Mouse (Mus musculus) thymus, adult 2 months (tissue): ENCODE results near the gene Sltm. TPM values are rescaled to one million over a fixed set of nuclear protein-coding genes. Genes with fewer than 3 reads are reported as not detected.
A peak's percentile ranks its signal among the peaks of the same experiment; 100 is the strongest.

ENCODE experiments used
- DNase-seq: peaks from one replicate; pipeline ENCODE4 v3.0.0; 2021
- H3K27ac ChIP-seq: fragments of 200-500 bp; 2 replicates; pipeline ENCODE4 v1.5.1; 2012; ENCODE audit warnings: low read length, control low read depth; ENCODE audit not compliant: control insufficient read depth, insufficient read depth
- H3K27me3 ChIP-seq: fragments of 200-500 bp; 2 replicates; pipeline ENCODE4 v1.6.1; 2012; ENCODE audit warnings: mild to moderate bottlenecking, low read length, moderate library complexity, mixed read lengths; ENCODE audit not compliant: control insufficient read depth, insufficient read depth
- H3K36me3 ChIP-seq: fragments of 200-500 bp; 2 replicates; pipeline ENCODE4 v1.6.1; 2012; ENCODE audit warnings: mild to moderate bottlenecking, low read length, moderate library complexity; ENCODE audit not compliant: control insufficient read depth, insufficient read depth
- H3K4me1 ChIP-seq: fragments of 200-500 bp; replicated peaks from 2 replicates; pipeline ENCODE4 v1.6.1; 2012; ENCODE audit warnings: low read length; ENCODE audit not compliant: control insufficient read depth, insufficient read depth
- H3K4me3 ChIP-seq: fragments of 200-500 bp; 2 replicates; pipeline ENCODE4 v1.5.1; 2012; ENCODE audit warnings: mild to moderate bottlenecking, low read length, control low read depth, moderate library complexity; ENCODE audit not compliant: control insufficient read depth, insufficient read depth
- CTCF ChIP-seq: fragments of 200-500 bp; IDR thresholded peaks from 2 replicates; pipeline ENCODE4 v1.5.1; 2012; ENCODE audit warnings: mild to moderate bottlenecking, control low read depth, low read length, moderate library complexity, borderline replicate concordance; ENCODE audit not compliant: control insufficient read depth, poor library complexity, insufficient read depth; ENCODE audit errors: extremely low read depth
- POLR2A ChIP-seq: fragments of 200-500 bp; IDR thresholded peaks from 2 replicates; pipeline ENCODE4 v1.6.1; 2012; ENCODE audit warnings: mild to moderate bottlenecking, low read length, control low read depth, moderate library complexity; ENCODE audit not compliant: control insufficient read depth, poor library complexity, insufficient read depth; ENCODE audit errors: extremely low read depth
- WGBS: fragments of 180-500 bp; shearing (Covaris S2); methylation state at CpG from one replicate; pipeline ENCODE4 v1.1.7; 2018; 5-methylcytosine and 5-hydroxymethylcytosine counted together
- polyA plus RNA-seq: library from polyadenylated mRNA; depleted of rRNA; stranded (reverse); fragments of >200 nt; gene quantifications from 2 replicates; pipeline ENCODE4 v1.2.3, GENCODE M21; 2012

Gene Sltm
- polyA plus RNA-seq, 1 experiment = 15.7 TPM

DNA sequence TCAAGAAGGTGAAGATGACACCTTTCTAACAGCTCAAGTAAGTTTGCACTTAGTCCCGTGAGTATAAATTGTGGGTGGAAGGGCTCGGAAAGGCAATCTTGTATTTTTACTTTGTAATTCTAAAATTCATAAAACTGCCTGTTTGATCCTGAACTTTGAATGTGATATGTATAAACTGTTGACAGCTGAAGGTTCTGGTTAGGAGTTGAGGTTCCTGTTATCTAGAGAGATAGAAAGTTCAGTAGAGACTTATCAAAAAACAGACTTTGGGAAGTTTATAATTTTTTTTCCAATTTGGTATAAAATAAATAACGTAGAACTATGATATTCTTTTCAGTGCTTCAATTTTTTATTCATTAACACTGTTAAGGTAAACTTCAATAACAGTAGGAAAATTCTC lies 20.3 kb downstream of the Sltm start:
- DNase-seq = no peak
- Histone ChIP-seq H3K4me3 (no peak overlapping the region), H3K36me3 (peaks cover 9% of the 10 kb centered on the region), H3K4me1 (no peaks in the 10 kb centered on the region), H3K27ac (no peak overlapping the region), H3K27me3 (no peaks in the 10 kb centered on the region)
- TF ChIP-seq POLR2A = no peak
- no peak for TF ChIP-seq CTCF
- 95% methylated on average over 3 of the region's 3 CpGs for WGBS

DNA sequence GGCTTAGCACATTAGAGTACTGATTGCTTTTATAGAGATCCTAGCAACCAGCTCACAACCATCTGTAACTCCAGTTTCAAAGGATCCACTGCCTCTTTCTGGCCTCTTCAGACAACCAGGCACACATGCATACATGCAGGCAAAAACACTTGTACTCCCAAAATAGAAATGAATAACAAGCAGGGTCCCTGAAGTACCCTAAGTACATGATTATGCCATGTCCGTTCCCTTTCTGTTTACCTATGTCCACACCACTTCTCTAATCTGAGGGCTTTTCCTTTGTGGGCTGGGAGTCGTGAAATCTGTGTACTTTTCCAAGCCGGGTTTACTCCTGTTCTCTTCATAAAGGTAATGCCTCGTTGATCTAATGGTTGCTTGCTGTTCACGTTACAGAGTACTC lies 25.1 kb downstream of the Sltm start:
- Histone ChIP-seq H3K27ac (no peak overlapping the region), H3K4me3 (no peak overlapping the region), H3K27me3 (no peaks in the 10 kb centered on the region), H3K36me3 (peaks cover 7% of the 10 kb centered on the region), H3K4me1 (no peaks in the 10 kb centered on the region)
- TF ChIP-seq CTCF = no peak
- TF ChIP-seq POLR2A = no peak
- WGBS = 89% methylated on average over 5 of the region's 5 CpGs
- DNase-seq = no peak

DNA sequence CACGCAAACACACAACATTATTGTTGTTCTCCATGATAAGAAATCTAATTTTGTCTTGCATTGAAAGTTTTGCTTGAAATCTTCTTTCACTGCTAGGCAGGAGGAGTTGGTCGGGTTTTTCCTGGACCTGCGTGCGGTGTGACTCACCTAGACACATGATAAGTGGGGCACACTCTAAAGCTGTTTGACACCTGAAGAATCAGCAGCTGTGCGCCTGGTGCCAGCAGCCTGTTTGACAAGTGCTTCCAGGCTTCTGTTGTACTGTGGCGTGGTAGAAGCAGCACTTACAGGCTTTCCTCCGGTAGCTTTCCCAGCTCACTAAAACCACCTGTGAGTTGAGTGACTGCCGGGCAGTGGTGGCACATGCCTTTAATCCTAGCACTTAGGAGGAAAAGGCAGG lies 27.8 kb downstream of the Sltm start:
- TF ChIP-seq POLR2A = no peak
- TF ChIP-seq CTCF = no peak
- Histone ChIP-seq H3K4me3 (no peak overlapping the region), H3K27ac (no peak overlapping the region), H3K36me3 (peaks cover 21% of the 10 kb centered on the region), H3K27me3 (no peaks in the 10 kb centered on the region), H3K4me1 (no peaks in the 10 kb centered on the region)
- WGBS = 97% methylated on average over 8 of the region's 8 CpGs
- DNase-seq = no peak

DNA sequence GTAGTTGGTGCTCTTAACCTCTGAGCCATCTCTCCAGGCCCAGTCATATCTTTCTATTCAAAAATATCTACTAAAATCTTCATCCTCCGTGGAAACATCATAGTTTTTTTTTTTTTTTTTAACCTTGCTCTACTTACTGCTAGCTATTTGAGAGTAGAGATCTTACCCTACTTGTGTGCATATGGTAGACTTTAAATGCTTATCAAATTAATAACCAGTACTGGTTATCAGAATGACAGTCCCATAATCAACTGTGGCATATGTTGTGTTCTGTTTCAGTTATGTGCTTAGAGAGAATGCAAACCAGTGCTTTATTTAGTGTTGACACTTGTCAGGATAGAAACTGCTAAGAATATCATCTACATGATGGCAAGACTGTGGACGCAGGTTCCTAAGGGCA lies 35.6 kb downstream of the Sltm start:
- no peak overlapping the region for H3K27ac ChIP-seq
- DNase-seq = no peak
- WGBS = 93% methylated on average over 2 of the region's 2 CpGs
- no peak overlapping the region for H3K4me3 ChIP-seq
- H3K27me3 ChIP-seq = no peaks in the 10 kb centered on the region
- H3K36me3 ChIP-seq = peaks cover 58% of the 10 kb centered on the region
- H3K4me1 ChIP-seq = no peaks in the 10 kb centered on the region
- TF ChIP-seq POLR2A (no peak), CTCF (no peak)

DNA sequence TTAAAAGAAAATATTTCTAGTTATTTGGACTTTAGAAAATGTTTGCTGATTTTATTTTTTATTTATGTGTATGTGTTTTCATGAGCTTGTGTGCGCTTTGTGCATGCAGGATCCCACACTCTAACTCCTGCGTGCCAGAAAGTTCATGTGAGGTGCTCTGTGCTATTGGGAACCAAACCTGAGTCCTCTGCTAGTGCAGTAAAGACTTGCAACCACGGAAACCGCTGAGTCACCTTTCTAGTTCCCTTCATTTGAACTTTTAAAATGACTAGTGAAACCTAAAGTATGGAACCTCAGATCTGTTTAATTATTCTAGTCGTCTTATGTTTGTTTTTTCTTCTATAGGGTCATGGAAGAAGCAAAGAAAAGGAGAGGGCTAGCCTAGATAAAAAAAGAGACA lies 38.4 kb downstream of the Sltm start:
- Histone ChIP-seq H3K36me3 (peaks cover 50% of the 10 kb centered on the region), H3K4me1 (peaks cover 8% of the 10 kb centered on the region), H3K4me3 (no peak overlapping the region), H3K27ac (no peak overlapping the region), H3K27me3 (no peaks in the 10 kb centered on the region)
- no peak for TF ChIP-seq POLR2A
- no peak for TF ChIP-seq CTCF
- WGBS = 42% methylated on average over 5 of the region's 5 CpGs
- no peak for DNase-seq

DNA sequence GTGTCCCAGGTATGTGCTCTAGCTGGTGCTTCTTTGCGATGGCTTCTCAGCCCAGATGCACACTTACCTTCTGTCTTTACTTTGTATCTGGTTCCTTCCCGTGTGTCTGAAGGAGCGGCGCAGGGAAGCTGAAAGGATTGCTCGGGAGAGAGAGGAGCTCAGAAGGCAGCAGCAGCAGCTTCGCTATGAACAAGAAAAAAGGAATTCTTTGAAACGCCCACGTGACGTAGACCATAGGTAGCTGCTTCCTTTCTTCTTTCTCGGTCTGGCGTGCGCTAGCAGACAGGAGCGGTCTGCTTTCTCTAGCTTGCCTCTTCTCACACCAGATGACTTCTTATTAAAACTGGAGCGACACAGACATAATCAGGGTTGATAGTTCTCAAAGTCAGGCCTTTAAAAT lies 42.1 kb downstream of the Sltm start:
- 0 out of 2 replicates have a peak overlapping the region, but pooled peaks have one; percentile 5 for H3K4me3 ChIP-seq
- DNase-seq = peak; percentile 38
- peaks cover 8% of the 10 kb centered on the region for H3K4me1 ChIP-seq
- H3K27ac ChIP-seq = 0 out of 2 replicates have a peak overlapping the region, but pooled peaks have one; percentile 12
- WGBS = 42% methylated on average over 14 of the region's 14 CpGs
- H3K27me3 ChIP-seq = no peaks in the 10 kb centered on the region
- no peak for TF ChIP-seq POLR2A
- TF ChIP-seq CTCF = no peak
- peaks cover 67% of the 10 kb centered on the region for H3K36me3 ChIP-seq

DNA sequence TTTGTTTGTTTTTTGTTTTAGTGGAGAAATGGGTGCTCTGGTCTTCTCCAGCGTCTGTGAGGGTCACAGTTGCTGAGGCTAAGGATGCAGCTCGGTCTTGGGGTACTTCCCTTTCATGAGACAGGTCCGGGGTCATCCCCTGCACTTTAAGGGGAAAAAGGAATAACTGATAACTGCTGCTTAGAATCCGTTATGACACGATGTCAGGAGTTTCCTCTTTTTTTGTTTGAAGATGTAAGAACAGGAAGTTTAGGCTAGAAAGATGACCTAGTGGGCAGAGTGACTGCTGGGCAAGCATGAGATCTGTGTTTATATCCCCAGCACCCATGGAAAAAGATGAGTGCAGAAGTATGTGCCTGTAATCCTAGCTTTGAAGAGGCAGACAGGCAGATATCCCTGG lies 42.6 kb downstream of the Sltm start:
- Histone ChIP-seq H3K4me1 (peaks cover 8% of the 10 kb centered on the region), H3K36me3 (peaks cover 65% of the 10 kb centered on the region), H3K27ac (no peak overlapping the region), H3K27me3 (no peaks in the 10 kb centered on the region), H3K4me3 (no peak overlapping the region)
- TF ChIP-seq CTCF (no peak), POLR2A (no peak)
- no peak for DNase-seq
- WGBS = 28% methylated on average over 5 of the region's 5 CpGs
